14 mouse cellular contexts compared by ENCODE assay signal in genomic region chr12:85022071-85022470, GRCm38 (mm10).
"Had no signal": no experiment of that assay in that cellular context is flagged by ENCODE, and none has a peak within 500 bp of the region (broad histone marks: within the 10 kb centered on the region; RNA-seq: fewer than 3 reads in every experiment).

No protein-coding gene starts in this region.

- H3K9ac ChIP-seq: liver, embryonic 15.5 days; liver, postnatal 0 days; lung, embryonic 14.5 days; midbrain, embryonic 12.5 days; neural tube, embryonic 12.5 days; stomach, embryonic 15.5 days had no signal

- ATAC-seq: liver, postnatal 0 days had no signal

- H3K4me3 ChIP-seq: liver, embryonic 15.5 days; megakaryocyte, embryonic 14.5 days; midbrain, embryonic 12.5 days; neural tube, embryonic 12.5 days; stomach, embryonic 15.5 days had no signal

- H3K27me3 ChIP-seq: liver, embryonic 15.5 days; megakaryocyte, embryonic 14.5 days; midbrain, embryonic 12.5 days; neural tube, embryonic 12.5 days; stomach, embryonic 15.5 days had no signal

- H3K4me2 ChIP-seq: liver, embryonic 15.5 days; lung, embryonic 14.5 days; midbrain, embryonic 12.5 days; neural tube, embryonic 12.5 days; stomach, embryonic 15.5 days had no signal

- DNase-seq: liver, postnatal 0 days; lung, embryonic 14.5 days; lung, postnatal 10 days; midbrain, embryonic 14.5 days; right cerebral cortex, postnatal 14 days; thymus, postnatal 14 days; thymus, postnatal 36 days had no signal

- H3K36me3 ChIP-seq: neural tube, embryonic 12.5 days; stomach, embryonic 15.5 days had no signal

- H3K4me1 ChIP-seq: liver, embryonic 15.5 days; midbrain, embryonic 12.5 days; neural tube, embryonic 12.5 days; stomach, embryonic 15.5 days had no signal

- H3K9me3 ChIP-seq: liver, embryonic 15.5 days; megakaryocyte, embryonic 14.5 days; midbrain, embryonic 12.5 days; neural tube, embryonic 12.5 days; stomach, embryonic 15.5 days had no signal

- H3K27ac ChIP-seq: liver, embryonic 15.5 days; macrophage; midbrain, embryonic 12.5 days; neural tube, embryonic 12.5 days; stomach, embryonic 15.5 days; stomach, postnatal 0 days had no signal
